ENCODE assay signal across 8 mouse cellular contexts in the genomic region with DNA sequence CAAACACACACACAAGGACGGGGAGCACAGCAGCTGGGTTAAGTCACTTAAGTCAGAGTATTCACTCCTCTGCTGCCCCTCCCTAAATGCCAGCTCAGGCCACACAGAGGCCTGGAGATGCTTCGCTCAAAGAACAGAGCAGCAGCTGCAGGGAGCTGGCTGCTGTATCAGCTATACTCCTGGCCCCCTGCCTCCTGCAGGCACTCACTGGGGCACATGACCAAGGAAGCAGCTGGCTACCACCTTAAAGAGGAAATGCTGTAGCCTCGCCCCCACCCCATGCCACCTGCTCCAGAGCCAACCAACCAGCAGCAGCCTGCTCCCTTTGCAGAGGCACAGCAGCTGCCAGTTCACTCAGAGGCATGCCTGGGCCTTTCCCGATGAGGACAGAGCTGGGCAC. TPM values are rescaled to one million over a fixed set of nuclear protein-coding genes. Genes with fewer than 3 reads are reported as not detected.
DNase-seq lines count a peak whose midpoint lies in the region; ATAC-seq and TF ChIP-seq lines count a peak whose summit lies in the region.

No protein-coding gene starts in this region.

- H3K27ac ChIP-seq in lung, embryonic 14.5 days (ENCODE audit: low read depth) = no peak overlapping the region
- H3K27ac ChIP-seq in embryonic facial prominence, embryonic 11.5 days (replicated peaks; ENCODE audit: low read depth, low read length) = no peak overlapping the region
- peak overlapping the region in 1 of 2 experiments; percentile 10; a peak in 1 of 4 replicates for H3K27ac ChIP-seq in heart, embryonic 14.5 days (replicated peaks in 1 of 2; ENCODE audit: control insufficient read depth in 1 of 2, insufficient read depth in 1 of 2, low read depth in 2 of 2, low read length in 2 of 2)
- peak overlapping the region; percentile 52 for H3K27ac ChIP-seq in midbrain, embryonic 12.5 days (replicated peaks)

- ATAC-seq in lung, embryonic 14.5 days (ENCODE audit: insufficient read depth) = peak; percentile 92
- peak; percentile 89 for ATAC-seq in embryonic facial prominence, embryonic 11.5 days (replicated peaks; ENCODE audit: insufficient number of reproducible peaks, low FRiP score, low TSS enrichment, low read depth)
- peak; percentile 66; the same call in 1 of the 2 replicates for ATAC-seq in heart, embryonic 14.5 days (ENCODE audit: insufficient number of reproducible peaks, insufficient read depth, low FRiP score, low read depth)
- ATAC-seq in midbrain, embryonic 12.5 days (ENCODE audit: low FRiP score, low read depth) = peak; percentile 97

- no peak overlapping the region for H3K9ac ChIP-seq in lung, embryonic 14.5 days
- H3K9ac ChIP-seq in embryonic facial prominence, embryonic 11.5 days (replicated peaks; ENCODE audit: low read length) = no peak overlapping the region
- H3K9ac ChIP-seq in heart, embryonic 14.5 days (ENCODE audit: low read length) = no peak overlapping the region
- H3K9ac ChIP-seq in midbrain, embryonic 12.5 days (replicated peaks) = no peak overlapping the region

- H3K9me3 ChIP-seq in lung, embryonic 14.5 days (ENCODE audit: low read depth, low read length) = no peaks in the 10 kb centered on the region
- H3K9me3 ChIP-seq in embryonic facial prominence, embryonic 11.5 days (replicated peaks; ENCODE audit: control insufficient read depth, low read length) = no peaks in the 10 kb centered on the region
- H3K9me3 ChIP-seq in heart, embryonic 14.5 days (ENCODE audit: control insufficient read depth, low read length) = no peaks in the 10 kb centered on the region
- H3K9me3 ChIP-seq in midbrain, embryonic 12.5 days = no peaks in the 10 kb centered on the region

- H3K4me1 ChIP-seq in lung, embryonic 14.5 days (ENCODE audit: insufficient read depth) = no peaks in the 10 kb centered on the region
- H3K4me1 ChIP-seq in lung, adult 2 months (ENCODE audit: control insufficient read depth, insufficient read depth, low read length) = no peaks in the 10 kb centered on the region
- no peaks in the 10 kb centered on the region for H3K4me1 ChIP-seq in embryonic facial prominence, embryonic 11.5 days (ENCODE audit: control insufficient read depth, insufficient read depth, low read length)
- peaks cover 4 to 5% of the 10 kb centered on the region in 2 experiments; a peak in 2 of 4 replicates for H3K4me1 ChIP-seq in heart, embryonic 14.5 days (ENCODE audit: control insufficient read depth in 2 of 2, insufficient read depth in 2 of 2, low read length in 2 of 2)
- H3K4me1 ChIP-seq in midbrain, embryonic 12.5 days = peaks cover 7% of the 10 kb centered on the region

- intact Hi-C loops in left cerebral cortex, postnatal 25 days (cut with DNase I) = no loop called here

- H3K4me3 ChIP-seq in lung, embryonic 14.5 days (ENCODE audit: low read depth, low read length) = no peak overlapping the region
- no peak overlapping the region for H3K4me3 ChIP-seq in lung, adult 2 months (replicated peaks; ENCODE audit: extremely low read depth, low read depth, low read length)
- no peak overlapping the region for H3K4me3 ChIP-seq in embryonic facial prominence, embryonic 11.5 days (ENCODE audit: low read depth, low read length)
- H3K4me3 ChIP-seq in heart, embryonic 14.5 days (ENCODE audit: control insufficient read depth in 1 of 2, insufficient read depth in 1 of 2, low read depth in 1 of 2, low read length in 2 of 2) = no peak overlapping the region
- H3K4me3 ChIP-seq in midbrain, embryonic 12.5 days = no peak overlapping the region

- no peak for TF ChIP-seq POLR2A in lung, adult 2 months (IDR thresholded peaks at IDR 0.05; ENCODE audit: borderline replicate concordance, extremely low read depth, low read depth, low read length)

- DNase-seq in lung, embryonic 14.5 days = peak; percentile 42
- DNase-seq in lung, adult 2 months = no peak
- DNase-seq in embryonic facial prominence, embryonic 11.5 days (ENCODE audit: low spot score) = peak; percentile 47
- DNase-seq in left cerebral cortex, postnatal 25 days (ENCODE audit: low spot score in 2 of 2) = peak; percentile 69 to 91
- DNase-seq in spleen, postnatal 14 days (ENCODE audit: low spot score in 2 of 2) = peak; percentile 21 to 44
- DNase-seq in kidney, adult 18-20 months = no peak

- no peaks in the 10 kb centered on the region for H3K36me3 ChIP-seq in lung, embryonic 14.5 days (ENCODE audit: insufficient read depth)
- H3K36me3 ChIP-seq in embryonic facial prominence, embryonic 11.5 days (replicated peaks; ENCODE audit: control insufficient read depth, insufficient read depth, low read depth, low read length) = no peaks in the 10 kb centered on the region
- H3K36me3 ChIP-seq in heart, embryonic 14.5 days (ENCODE audit: control insufficient read depth, insufficient read depth, low read length) = no peaks in the 10 kb centered on the region
- no peaks in the 10 kb centered on the region for H3K36me3 ChIP-seq in midbrain, embryonic 12.5 days

- H3K4me2 ChIP-seq in lung, embryonic 14.5 days = no peak overlapping the region
- no peak overlapping the region for H3K4me2 ChIP-seq in embryonic facial prominence, embryonic 11.5 days (ENCODE audit: low read depth, low read length)
- H3K4me2 ChIP-seq in heart, embryonic 14.5 days (ENCODE audit: low read length) = no peak overlapping the region
- H3K4me2 ChIP-seq in midbrain, embryonic 12.5 days (replicated peaks) = no peak overlapping the region

- H3K27me3 ChIP-seq in lung, embryonic 14.5 days (ENCODE audit: insufficient read depth, low read length) = no peaks in the 10 kb centered on the region
- H3K27me3 ChIP-seq in embryonic facial prominence, embryonic 11.5 days (ENCODE audit: control insufficient read depth, insufficient read depth, low read length) = no peaks in the 10 kb centered on the region
- H3K27me3 ChIP-seq in heart, embryonic 14.5 days (ENCODE audit: control insufficient read depth, insufficient read depth, low read length) = no peaks in the 10 kb centered on the region
- H3K27me3 ChIP-seq in midbrain, embryonic 12.5 days = no peaks in the 10 kb centered on the region

- TF ChIP-seq CTCF in lung, embryonic 14.5 days (IDR thresholded peaks at IDR 0.05; ENCODE audit: low read depth) = no peak
- TF ChIP-seq CTCF in lung, adult 2 months (IDR thresholded peaks at IDR 0.05; ENCODE audit: insufficient read depth, low read length) = no peak

- 22% methylated on average over 4 of the region's 4 CpGs for WGBS in lung, embryonic 14.5 days
- 21% methylated on average over 4 of the region's 4 CpGs for WGBS in lung, adult 2 months
- WGBS in embryonic facial prominence, embryonic 11.5 days = 22% methylated on average over 4 of the region's 4 CpGs
- WGBS in heart, embryonic 14.5 days = 15% methylated on average over 4 of the region's 4 CpGs
- WGBS in midbrain, embryonic 12.5 days = 16% methylated on average over 4 of the region's 4 CpGs

RNA-seq across cellular contexts. Expression of gene Arpp21, which starts 28.0 kb away (rescaled TPM):
- polyA plus RNA-seq in lung, embryonic 14.5 days (2014; fragmentation: Nextera tagmentation; extraction: Ambion mirVana) = 0.11 and 0.18 TPM in 2 replicates
- 0.10 and 1.0 TPM in 2 replicates for polyA plus RNA-seq in lung, adult 2 months (2012; rRNA removed)
- 3.1 and 3.6 TPM in 2 replicates for polyA plus RNA-seq in embryonic facial prominence, embryonic 11.5 days (2014; fragmentation: Nextera tagmentation; extraction: Ambion mirVana)
- 4.7 and 5.6 TPM in 2 replicates for polyA plus RNA-seq in heart, embryonic 14.5 days (2014; fragmentation: Nextera tagmentation; extraction: Ambion mirVana)
- total RNA-seq in left cerebral cortex, postnatal 25 days (2021) = 100 to 1,000 TPM; 805 to 898 TPM
- polyA plus RNA-seq in midbrain, embryonic 12.5 days (2016; fragmentation: Nextera tagmentation; extraction: Ambion mirVana) = 8.6 and 10.1 TPM in 2 replicates

Comparison
In these comparisons a context has a peak if more than half of its experiments do, and no peak if none do; other contexts are left out.
1. DNase-seq: peak in lung, embryonic 14.5 days (single experiment), embryonic facial prominence, embryonic 11.5 days (single experiment), left cerebral cortex, postnatal 25 days (2 of 2) and spleen, postnatal 14 days (2 of 2); none in lung, adult 2 months (single experiment) and kidney, adult 18-20 months (single experiment).
2. Peak in every context shown above with its lines, with median percentiles within 50 percentile points of each other: ATAC-seq.